Mouse (Mus musculus) MEL (cell line): ENCODE measurements around the gene Myh3.

ENCODE experiments used
- CHD1 ChIP-seq: IDR thresholded peaks from 2 replicates; pipeline ENCODE4 v1.6.1; 2012; ENCODE audit warnings: low read depth, mild to moderate bottlenecking, inconsistent platforms, low read length, improper control_type of control experiment
- CTCF ChIP-seq, 3 experiments: IDR thresholded peaks in 2 of 3; conservative IDR thresholded peaks in 1 of 3; 2 replicates each; pipeline ENCODE4 v1.5.1; 2011 to 2012; ENCODE audit warnings: low read length in 3 of 3, low read depth in 2 of 3, mild to moderate bottlenecking in 2 of 3, improper control_type of control experiment in 1 of 3, inconsistent platforms in 1 of 3, mixed read lengths in 1 of 3, moderate library complexity in 1 of 3; ENCODE audit not compliant: control insufficient read depth in 1 of 3, insufficient read depth in 1 of 3, poor library complexity in 1 of 3, severe bottlenecking in 1 of 3
- HCFC1 ChIP-seq: IDR thresholded peaks from 2 replicates; pipeline ENCODE4 v1.6.1; 2012; ENCODE audit warnings: low read depth, mild to moderate bottlenecking, inconsistent platforms, low read length, improper control_type of control experiment, moderate library complexity
- POLR2A ChIP-seq, 2 experiments: IDR thresholded peaks; 2 replicates each; pipeline ENCODE4 v1.6.1; 2011 to 2012; ENCODE audit warnings: low read length in 2 of 2, mild to moderate bottlenecking in 2 of 2, control low read depth in 1 of 2, improper control_type of control experiment in 1 of 2, low read depth in 1 of 2, moderate library complexity in 1 of 2; ENCODE audit not compliant: control insufficient read depth in 1 of 2, insufficient read depth in 1 of 2, poor library complexity in 1 of 2
- RAD21 ChIP-seq: IDR thresholded peaks from 2 replicates; pipeline ENCODE4 v1.6.1; 2011; ENCODE audit warnings: mild to moderate bottlenecking, low read depth, low read length, improper control_type of control experiment
- ZKSCAN1 ChIP-seq: IDR thresholded peaks from 2 replicates; pipeline ENCODE4 v1.6.1; 2012; ENCODE audit warnings: low read depth, mild to moderate bottlenecking, inconsistent platforms, low read length, improper control_type of control experiment, moderate library complexity

GRCm38 (mm10) chr11:67116725-67117124, 38.6 kb downstream of the Myh3 start:
- TF ChIP-seq HCFC1 (no peak), ZKSCAN1 (no peak), CTCF (IDR thresholded peaks at IDR 0.05 in 2 of 3, conservative IDR thresholded peaks at IDR 0.05 in 1 of 3; ENCODE audit: control insufficient read depth in 1 of 3, insufficient read depth in 1 of 3, low read depth in 2 of 3, low read length in 3 of 3, poor library complexity in 1 of 3, severe bottlenecking in 1 of 3) (no peak), POLR2A (IDR thresholded peaks at IDR 0.05; ENCODE audit: control insufficient read depth in 1 of 2, insufficient read depth in 1 of 2, low read depth in 1 of 2, low read length in 2 of 2, poor library complexity in 1 of 2) (no peak), RAD21 (no peak), CHD1 (no peak)
